Mouse (Mus musculus): ENCODE data around the gene Heatr1. TPM values are rescaled to one million over a fixed set of nuclear protein-coding genes. Genes with fewer than 3 reads are reported as not detected.

Gene Heatr1
- 28.0 and 29.5 TPM in 2 replicates for polyA plus RNA-seq (2016; fragmentation: Nextera tagmentation; extraction: Ambion mirVana)

DNA sequence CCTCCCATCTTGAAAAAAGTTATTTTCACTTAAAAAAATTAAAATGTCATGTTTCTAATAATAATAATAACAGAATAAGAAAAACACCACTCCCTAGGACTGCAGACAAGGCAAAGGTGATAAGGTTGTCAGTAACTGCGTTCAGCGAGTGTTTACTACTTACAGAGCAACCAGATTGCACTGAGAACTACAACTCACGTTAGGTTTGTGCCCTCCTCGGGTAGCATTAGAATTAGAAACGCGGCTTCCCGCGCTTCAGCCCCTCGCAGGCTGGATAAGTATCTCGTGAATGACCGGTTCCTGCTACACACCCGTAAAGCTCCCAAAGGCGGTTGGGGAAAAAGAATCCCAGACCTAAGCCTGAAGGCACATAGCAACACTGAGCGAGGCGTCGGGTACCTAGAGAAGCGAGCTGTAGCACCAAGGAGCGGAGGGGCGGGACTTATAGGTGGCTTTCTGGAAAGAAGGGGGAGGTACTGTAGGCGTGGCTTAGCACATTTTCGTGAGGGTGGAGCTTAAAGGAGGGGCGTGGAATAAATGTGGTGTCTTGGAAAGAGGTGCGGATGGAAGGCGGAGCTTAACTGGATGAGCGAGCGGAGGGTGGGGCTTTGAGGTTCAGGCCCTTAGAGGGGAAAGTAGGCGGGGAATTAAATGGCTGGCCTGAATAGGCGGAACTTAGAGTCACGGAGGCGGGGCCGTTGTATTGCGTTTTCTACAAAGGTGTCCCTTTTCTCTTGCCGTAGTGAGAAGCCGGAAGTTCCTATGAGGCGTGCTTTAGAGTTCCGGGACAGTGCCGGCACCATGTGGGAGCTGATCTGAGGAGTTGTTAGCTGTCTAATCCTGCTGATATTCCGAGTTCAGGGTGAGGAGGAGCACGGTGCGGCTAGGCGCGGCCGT is at the start of gene Heatr1:
TSS of gene Heatr1 (plus strand) at position 419 of the 897 bp plus-strand sequence.
- H3K27ac ChIP-seq: peak within 1 kb of the TSS; percentile 57; the same call in 1 of the 2 replicates

DNA sequence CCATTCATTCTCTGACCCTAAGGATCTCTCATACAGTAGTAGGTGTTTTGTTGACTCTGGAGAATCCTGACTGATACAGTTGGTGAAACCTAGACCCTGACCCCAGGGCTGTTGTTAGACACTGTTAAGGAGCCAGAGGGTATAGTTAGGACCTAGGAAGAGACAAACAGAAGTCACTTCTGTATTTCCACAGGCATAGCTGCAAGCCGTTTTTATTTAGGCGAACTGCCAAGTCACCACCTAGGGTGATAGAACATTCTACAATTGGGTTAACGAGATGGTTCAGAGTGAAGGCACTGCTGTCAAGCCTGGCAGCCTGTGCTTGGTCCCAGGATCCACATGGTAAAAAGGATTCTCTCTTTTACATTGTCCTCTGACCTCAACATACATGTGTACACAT is 48.0 kb upstream of the Heatr1 start:
- Histone ChIP-seq H3K4me2 (no peak overlapping the region), H3K4me3 (replicated peaks) (no peak overlapping the region), H3K36me3 (no peaks in the 10 kb centered on the region), H3K27me3 (no peaks in the 10 kb centered on the region), H3K4me1 (replicated peaks) (no peaks in the 10 kb centered on the region), H3K27ac (no peak overlapping the region), H3K9ac (replicated peaks) (no peak overlapping the region), H3K9me3 (no peaks in the 10 kb centered on the region)
- 79% methylated on average over 3 of the region's 3 CpGs for WGBS
- ATAC-seq (ENCODE audit: insufficient number of reproducible peaks, insufficient read depth, low FRiP score, low TSS enrichment, low read depth): no peak

More for the DNA sequence above, at the start of gene Heatr1:
- ATAC-seq (ENCODE audit: insufficient number of reproducible peaks, insufficient read depth, low FRiP score, low TSS enrichment, low read depth): peak; percentile 97
- peak within 1 kb of the TSS; percentile 84 for H3K4me3 ChIP-seq (replicated peaks)
- H3K9ac ChIP-seq (replicated peaks): peak within 1 kb of the TSS; percentile 66
- no peaks in the 10 kb centered on the region for H3K9me3 ChIP-seq
- peaks cover 19% of the 10 kb centered on the region; the same call in 1 of the 2 replicates for H3K36me3 ChIP-seq
- H3K4me1 ChIP-seq (replicated peaks): peaks cover 6% of the 10 kb centered on the region
- under 1% methylated on average over 43 of the region's 43 CpGs for WGBS
- H3K27me3 ChIP-seq: peaks cover 9% of the 10 kb centered on the region; the same call in 1 of the 2 replicates
- H3K4me2 ChIP-seq: peak within 1 kb of the TSS; percentile 90

DNA sequence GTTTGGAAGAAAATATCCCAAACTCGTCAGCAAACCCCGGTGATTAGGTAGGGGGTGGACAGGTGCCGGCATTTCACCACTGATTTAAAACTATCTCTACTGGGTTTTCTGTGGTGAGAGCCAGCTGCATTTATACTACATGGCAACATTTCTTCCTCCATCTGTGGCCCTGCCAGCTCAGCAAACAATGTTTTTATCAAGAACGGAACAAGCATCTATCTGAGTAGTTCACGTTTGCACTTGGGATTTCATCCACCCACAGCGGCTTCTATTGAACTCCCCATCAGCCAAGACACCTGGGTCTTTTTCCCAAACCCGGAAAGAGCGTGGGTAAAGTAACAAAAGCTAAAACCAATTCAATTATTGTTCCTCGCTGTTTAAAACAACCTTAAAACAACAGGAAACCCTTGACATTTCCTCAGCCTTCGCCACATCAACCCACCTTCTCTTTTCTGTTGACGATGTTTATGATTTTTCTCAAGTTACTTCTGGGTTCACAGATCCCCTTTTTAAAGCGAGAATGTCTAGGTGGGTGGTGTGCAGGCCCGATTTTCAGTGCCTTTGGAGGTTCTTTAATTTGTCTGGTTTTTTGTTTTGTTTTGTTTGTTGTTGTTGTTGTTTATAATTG is 45.5 kb upstream of the Heatr1 start:
- H3K9ac ChIP-seq (replicated peaks): no peak overlapping the region
- H3K9me3 ChIP-seq: no peaks in the 10 kb centered on the region
- H3K4me3 ChIP-seq (replicated peaks): no peak overlapping the region
- no peak for ATAC-seq (ENCODE audit: insufficient number of reproducible peaks, insufficient read depth, low FRiP score, low TSS enrichment, low read depth)
- H3K4me2 ChIP-seq: no peak overlapping the region
- H3K4me1 ChIP-seq (replicated peaks): no peaks in the 10 kb centered on the region
- 77% methylated on average over 13 of the region's 13 CpGs for WGBS
- H3K27me3 ChIP-seq: no peaks in the 10 kb centered on the region
- H3K36me3 ChIP-seq: no peaks in the 10 kb centered on the region
- no peak overlapping the region for H3K27ac ChIP-seq

DNA sequence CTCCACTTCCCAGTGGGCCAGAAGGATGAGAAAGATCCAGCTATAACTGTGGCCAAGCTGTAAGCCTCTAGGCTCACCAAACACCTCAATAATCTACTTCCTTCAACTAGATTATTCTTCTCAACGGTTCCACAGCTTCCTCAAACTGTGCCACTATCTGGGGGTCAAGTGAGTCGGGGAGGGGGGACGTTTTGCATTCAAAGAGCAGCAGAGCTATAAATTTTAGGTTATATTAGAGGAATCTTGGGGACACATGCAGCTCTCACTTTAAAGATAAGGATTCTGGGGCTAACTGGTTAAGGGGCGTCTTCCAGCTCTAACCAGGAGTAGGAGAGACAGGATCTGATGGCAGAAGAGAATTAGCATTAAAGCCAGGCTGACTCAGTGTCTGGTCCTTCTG is 38.6 kb upstream of the Heatr1 start:
- Histone ChIP-seq H3K27ac (no peak overlapping the region), H3K27me3 (no peaks in the 10 kb centered on the region), H3K4me3 (replicated peaks) (no peak overlapping the region), H3K36me3 (no peaks in the 10 kb centered on the region), H3K9me3 (no peaks in the 10 kb centered on the region), H3K4me1 (replicated peaks) (no peaks in the 10 kb centered on the region), H3K4me2 (no peak overlapping the region), H3K9ac (replicated peaks) (no peak overlapping the region)
- no peak for ATAC-seq (ENCODE audit: insufficient number of reproducible peaks, insufficient read depth, low FRiP score, low TSS enrichment, low read depth)
- 69% methylated on average over 4 of the region's 4 CpGs for WGBS

DNA sequence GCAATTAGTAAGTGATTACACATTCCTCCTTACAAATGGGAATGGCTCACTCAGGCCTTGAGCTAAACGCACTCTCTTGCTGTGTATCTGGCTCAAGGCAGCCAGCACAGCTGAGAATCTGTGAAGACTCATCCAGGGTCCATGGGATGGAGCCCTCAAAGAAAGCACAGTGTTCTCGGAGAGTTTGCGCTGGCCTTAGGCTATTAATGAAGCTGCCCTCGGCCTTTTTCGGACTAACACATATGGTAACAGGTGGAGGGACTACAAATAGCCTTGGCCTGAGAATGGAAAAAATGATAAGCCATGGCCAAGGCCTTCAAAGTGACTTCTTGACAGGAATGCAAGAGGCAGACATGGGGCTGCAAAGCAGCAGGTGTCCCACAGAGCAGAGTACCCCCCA is 37.3 kb upstream of the Heatr1 start:
- no peak for ATAC-seq (ENCODE audit: insufficient number of reproducible peaks, insufficient read depth, low FRiP score, low TSS enrichment, low read depth)
- H3K27ac ChIP-seq: no peak overlapping the region
- H3K9me3 ChIP-seq: no peaks in the 10 kb centered on the region
- no peaks in the 10 kb centered on the region for H3K4me1 ChIP-seq (replicated peaks)
- no peaks in the 10 kb centered on the region for H3K36me3 ChIP-seq
- no peak overlapping the region for H3K4me2 ChIP-seq
- no peak overlapping the region for H3K9ac ChIP-seq (replicated peaks)
- no peak overlapping the region for H3K4me3 ChIP-seq (replicated peaks)
- 78% methylated on average over 5 of the region's 5 CpGs for WGBS
- no peaks in the 10 kb centered on the region for H3K27me3 ChIP-seq

DNA sequence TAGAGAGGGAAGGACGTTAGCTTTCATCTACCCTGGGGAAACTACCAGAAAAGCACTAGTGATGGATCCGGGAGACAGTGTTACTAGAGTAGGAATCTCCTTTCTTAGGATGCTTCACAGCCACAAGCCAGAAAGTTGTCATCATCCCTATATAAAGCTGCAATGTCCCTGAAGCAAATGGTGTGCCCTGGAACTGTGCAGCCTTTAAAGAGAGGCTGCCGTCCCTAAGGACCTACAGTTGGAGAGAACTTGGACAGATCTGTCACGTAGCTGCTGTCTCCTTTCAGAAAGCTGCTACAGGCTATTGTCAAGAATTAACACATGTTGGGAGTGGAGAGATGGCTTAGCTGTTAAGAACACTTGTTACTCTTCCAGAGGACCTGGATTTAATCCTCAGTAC is 33.3 kb upstream of the Heatr1 start:
- Histone ChIP-seq H3K9ac (replicated peaks) (no peak overlapping the region), H3K4me3 (replicated peaks) (no peak overlapping the region), H3K4me1 (replicated peaks) (no peaks in the 10 kb centered on the region), H3K9me3 (no peaks in the 10 kb centered on the region), H3K27me3 (no peaks in the 10 kb centered on the region), H3K27ac (no peak overlapping the region), H3K36me3 (no peaks in the 10 kb centered on the region), H3K4me2 (no peak overlapping the region)
- 87% methylated on average over 4 of the region's 4 CpGs for WGBS
- ATAC-seq (ENCODE audit: insufficient number of reproducible peaks, insufficient read depth, low FRiP score, low TSS enrichment, low read depth): no peak

DNA sequence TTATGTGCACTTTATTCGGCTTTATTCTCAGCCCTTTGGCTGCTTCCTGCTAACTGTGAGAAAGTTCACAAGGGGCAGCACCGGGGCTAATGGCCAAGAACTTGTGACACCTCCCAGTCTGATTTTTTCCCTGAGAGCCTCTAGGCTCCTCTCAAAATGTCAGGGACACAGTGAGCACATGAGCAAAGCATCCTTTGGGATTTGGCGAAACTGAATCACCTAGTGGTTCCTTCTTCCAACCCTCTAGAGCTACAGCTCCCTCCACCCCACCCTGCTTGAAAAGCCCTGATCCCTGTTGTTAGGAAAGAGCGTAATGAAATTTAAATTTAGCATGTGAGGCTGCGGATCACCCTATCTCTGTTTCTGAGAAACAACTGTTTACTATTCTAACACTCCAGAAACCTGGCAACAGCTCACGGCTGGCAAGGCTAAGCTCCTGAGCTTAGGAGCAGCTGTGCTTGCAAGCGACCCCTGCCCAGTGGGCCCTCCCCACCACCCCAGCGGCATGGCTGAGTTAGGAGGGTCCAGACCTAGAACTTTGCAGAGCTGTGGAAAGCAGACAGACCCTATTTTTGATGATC is 25.7 kb upstream of the Heatr1 start:
- no peaks in the 10 kb centered on the region for H3K36me3 ChIP-seq
- H3K4me2 ChIP-seq: no peak overlapping the region
- H3K27ac ChIP-seq: no peak overlapping the region
- H3K4me3 ChIP-seq (replicated peaks): no peak overlapping the region
- no peaks in the 10 kb centered on the region for H3K9me3 ChIP-seq
- no peaks in the 10 kb centered on the region for H3K27me3 ChIP-seq
- no peaks in the 10 kb centered on the region for H3K4me1 ChIP-seq (replicated peaks)
- ATAC-seq (ENCODE audit: insufficient number of reproducible peaks, insufficient read depth, low FRiP score, low TSS enrichment, low read depth): peak; percentile 75; the same call in 1 of the 2 replicates
- WGBS: 55% methylated on average over 8 of the region's 8 CpGs
- H3K9ac ChIP-seq (replicated peaks): no peak overlapping the region

DNA sequence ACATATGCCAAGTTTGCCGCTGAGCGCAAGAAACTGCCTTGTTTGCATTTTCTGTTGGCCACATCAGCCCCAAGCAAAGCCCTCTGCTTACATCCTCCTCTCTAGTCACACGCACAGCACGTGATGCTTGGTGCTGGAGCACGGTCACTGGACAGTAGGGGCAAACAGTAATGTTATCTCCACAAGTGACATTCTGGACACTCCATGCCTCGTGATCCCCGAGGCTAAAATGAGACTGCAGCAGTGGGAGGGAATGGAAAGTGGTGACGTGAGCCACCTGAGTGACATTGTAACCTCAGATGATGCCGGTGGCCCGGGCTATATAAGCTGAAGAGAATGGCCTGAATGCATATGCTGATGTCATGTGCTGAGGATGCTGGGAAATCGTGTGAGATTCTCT is 24.9 kb upstream of the Heatr1 start:
- Histone ChIP-seq H3K4me1 (replicated peaks) (no peaks in the 10 kb centered on the region), H3K4me2 (no peak overlapping the region), H3K9me3 (no peaks in the 10 kb centered on the region), H3K27ac (no peak overlapping the region), H3K27me3 (no peaks in the 10 kb centered on the region), H3K36me3 (no peaks in the 10 kb centered on the region), H3K4me3 (replicated peaks) (no peak overlapping the region), H3K9ac (replicated peaks) (no peak overlapping the region)
- ATAC-seq (ENCODE audit: insufficient number of reproducible peaks, insufficient read depth, low FRiP score, low TSS enrichment, low read depth): no peak
- WGBS: 87% methylated on average over 11 of the region's 11 CpGs

DNA sequence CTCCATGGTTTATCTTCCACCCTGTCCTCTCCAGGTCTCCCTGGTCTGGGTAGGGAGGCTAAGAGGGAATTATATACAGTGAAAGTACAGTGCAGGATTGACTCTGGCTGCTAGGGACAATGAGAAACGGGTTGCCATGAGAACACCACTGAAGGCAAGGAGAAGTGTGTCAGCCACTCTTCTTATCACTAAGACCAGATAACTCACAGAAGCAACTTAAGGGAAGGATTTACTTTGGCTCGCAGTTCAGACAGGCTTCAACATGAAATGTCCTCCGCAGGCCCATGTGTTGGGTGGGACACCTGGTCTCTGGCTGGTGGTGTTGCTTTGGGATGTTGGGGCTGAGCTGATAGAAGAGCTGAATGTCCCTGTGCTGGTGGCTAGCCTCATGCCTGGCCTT is 22.1 kb upstream of the Heatr1 start:
- Histone ChIP-seq H3K27me3 (no peaks in the 10 kb centered on the region), H3K9me3 (no peaks in the 10 kb centered on the region), H3K4me1 (replicated peaks) (no peaks in the 10 kb centered on the region), H3K4me2 (no peak overlapping the region), H3K9ac (replicated peaks) (no peak overlapping the region), H3K4me3 (replicated peaks) (no peak overlapping the region), H3K27ac (no peak overlapping the region), H3K36me3 (no peaks in the 10 kb centered on the region)
- 82% methylated on average over 3 of the region's 3 CpGs for WGBS
- no peak for ATAC-seq (ENCODE audit: insufficient number of reproducible peaks, insufficient read depth, low FRiP score, low TSS enrichment, low read depth)

DNA sequence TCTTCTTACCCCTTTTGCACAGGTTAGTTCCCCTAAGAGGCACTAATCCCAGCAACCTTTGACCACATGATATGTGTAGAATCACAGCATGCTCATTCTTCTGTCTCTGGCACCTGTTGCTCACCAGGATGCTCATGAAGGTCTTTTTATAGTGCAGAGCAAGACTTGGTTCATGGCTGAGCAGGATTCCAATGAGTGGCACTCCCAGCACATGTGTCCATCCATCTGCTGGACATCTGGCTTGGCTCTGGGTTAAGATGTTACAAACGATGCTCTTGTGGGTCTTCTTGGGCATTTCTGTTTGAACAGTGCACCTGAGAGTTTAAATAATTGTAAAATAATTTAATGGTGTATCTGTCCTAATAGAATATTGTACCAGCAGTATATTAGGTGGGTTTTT is 18.0 kb upstream of the Heatr1 start:
- ATAC-seq (ENCODE audit: insufficient number of reproducible peaks, insufficient read depth, low FRiP score, low TSS enrichment, low read depth): no peak
- 70% methylated on average over 1 of the region's 1 CpGs for WGBS
- Histone ChIP-seq H3K4me1 (replicated peaks) (no peaks in the 10 kb centered on the region), H3K4me3 (replicated peaks) (no peak overlapping the region), H3K27ac (no peak overlapping the region), H3K9ac (replicated peaks) (no peak overlapping the region), H3K9me3 (no peaks in the 10 kb centered on the region), H3K27me3 (no peaks in the 10 kb centered on the region), H3K4me2 (no peak overlapping the region), H3K36me3 (no peaks in the 10 kb centered on the region)

DNA sequence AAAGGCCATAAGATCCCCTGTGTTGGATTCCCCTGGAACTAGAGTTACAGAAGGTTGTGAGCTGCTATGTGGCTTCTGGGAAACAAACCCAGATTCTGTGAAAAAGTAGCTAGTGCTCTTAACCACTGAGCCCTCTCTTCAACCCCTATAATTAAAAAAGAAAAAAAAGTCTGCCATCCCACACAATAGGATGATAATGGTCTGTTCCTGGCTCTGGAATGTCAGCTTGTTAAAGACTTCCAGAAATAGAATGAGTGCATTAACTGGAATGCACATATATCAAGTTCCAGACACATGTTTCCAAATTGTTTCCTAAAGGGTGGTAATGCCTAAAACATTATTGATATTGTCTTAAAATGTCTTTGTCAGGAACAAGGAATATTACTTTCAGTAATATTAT is 10.0 kb upstream of the Heatr1 start:
- no peaks in the 10 kb centered on the region for H3K9me3 ChIP-seq
- no peak for ATAC-seq (ENCODE audit: insufficient number of reproducible peaks, insufficient read depth, low FRiP score, low TSS enrichment, low read depth)
- H3K9ac ChIP-seq (replicated peaks): no peak overlapping the region
- no peak overlapping the region for H3K27ac ChIP-seq
- no peaks in the 10 kb centered on the region for H3K27me3 ChIP-seq
- no peak overlapping the region for H3K4me3 ChIP-seq (replicated peaks)
- H3K36me3 ChIP-seq: no peaks in the 10 kb centered on the region
- no peaks in the 10 kb centered on the region for H3K4me1 ChIP-seq (replicated peaks)
- H3K4me2 ChIP-seq: no peak overlapping the region
